Mouse (Mus musculus): Measurements from ENCODE around the gene Rasgrf1.

GRCm38 (mm10) chr9:89872137-89872536 is 37.6 kb upstream of the Rasgrf1 start:
- TF ChIP-seq ZC3H11A (IDR thresholded peaks at IDR 0.05; ENCODE audit: borderline replicate concordance, low read depth, low read length): no peak
- TF ChIP-seq HCFC1 (IDR thresholded peaks at IDR 0.05; ENCODE audit: borderline replicate concordance, insufficient read depth, low read length): no peak
- TF ChIP-seq MAFK (IDR thresholded peaks at IDR 0.05; ENCODE audit: insufficient read depth, low read depth, low read length): no peak
- TF ChIP-seq ZNF384 (IDR thresholded peaks at IDR 0.05; ENCODE audit: low read depth, low read length): no peak
- no peak for TF ChIP-seq CHD2 (IDR thresholded peaks at IDR 0.05; ENCODE audit: low read depth, low read length)
